Mouse (Mus musculus) heart, adult 2 months (tissue): ENCODE measurements around the gene Lcn2. TPM values are rescaled to one million over a fixed set of nuclear protein-coding genes. Genes with fewer than 3 reads are reported as not detected.
A peak's percentile ranks its signal among the peaks of the same experiment; 100 is the strongest.

Experiments
- DNase-seq, 2 experiments: peaks; one replicate each; pipeline ENCODE4 v3.0.0; 2021
- H3K27ac ChIP-seq: fragments of 200-600 bp; 2 replicates; pipeline ENCODE4 v1.8.1; 2022
- H3K27me3 ChIP-seq: fragments of 200-500 bp; 2 replicates; pipeline ENCODE4 v1.6.1; 2012; ENCODE audit warnings: mild to moderate bottlenecking, low read length, inconsistent platforms, mixed read lengths; ENCODE audit not compliant: control insufficient read depth, insufficient read depth
- H3K36me3 ChIP-seq: fragments of 200-500 bp; 2 replicates; pipeline ENCODE4 v1.6.1; 2012; ENCODE audit warnings: low read length, inconsistent platforms; ENCODE audit not compliant: control insufficient read depth, insufficient read depth
- H3K4me1 ChIP-seq: fragments of 200-500 bp; 2 replicates; pipeline ENCODE4 v1.6.1; 2011; ENCODE audit warnings: low read length; ENCODE audit not compliant: control insufficient read depth, insufficient read depth
- H3K4me3 ChIP-seq: fragments of 200-600 bp; 2 replicates; pipeline ENCODE4 v1.8.1; 2022
- H3K79me2 ChIP-seq: fragments of 200-500 bp; replicated peaks from 2 replicates; pipeline ENCODE4 v1.6.1; 2012; ENCODE audit warnings: mild to moderate bottlenecking, inconsistent platforms, low read length, moderate library complexity, mixed read lengths; ENCODE audit not compliant: control insufficient read depth, insufficient read depth
- H3K9ac ChIP-seq: fragments of 200-500 bp; 2 replicates; pipeline ENCODE4 v1.6.1; 2012; ENCODE audit warnings: low read depth, mild to moderate bottlenecking, control low read depth, inconsistent platforms, low read length, mixed read lengths
- CTCF ChIP-seq: fragments of 200-600 bp; IDR thresholded peaks from 2 replicates; pipeline ENCODE4 v1.8.1; 2022; ENCODE audit warnings: antibody characterized with exemption, mild to moderate bottlenecking, moderate library complexity
- EP300 ChIP-seq: fragments of 200-500 bp; IDR thresholded peaks from 2 replicates; pipeline ENCODE4 v1.6.1; 2011; ENCODE audit warnings: low read depth, low read length, control low read depth; ENCODE audit not compliant: insufficient read depth
- POLR2A ChIP-seq: fragments of 200-500 bp; IDR thresholded peaks from 2 replicates; pipeline ENCODE4 v1.6.1; 2011; ENCODE audit warnings: mild to moderate bottlenecking, low read depth, low read length, control low read depth; ENCODE audit not compliant: insufficient read depth
- WGBS: fragments of 180-500 bp; shearing (Covaris S2); methylation state at CpG from one replicate; pipeline ENCODE4 v1.1.7; 2018; 5-methylcytosine and 5-hydroxymethylcytosine counted together
- intact Hi-C: fragments of 180-260 bp; cut with DNase I; formaldehyde crosslinking; loops from one replicate; pipeline ENCODE4 v1.15.1; 2025
- polyA plus RNA-seq: library from polyadenylated mRNA; depleted of rRNA; stranded (reverse); fragments of >200 nt; gene quantifications from 2 replicates; pipeline ENCODE4 v1.2.3, GENCODE M21; 2012
- total RNA-seq, 2 experiments: library from RNA; stranded (reverse); gene quantifications; 2 replicates each; pipeline ENCODE4 v1.2.3; 2021

Gene Lcn2
- total and polyA plus RNA-seq, 3 experiments, result 4.1 to 11.3 (median 6.9) TPM

DNA sequence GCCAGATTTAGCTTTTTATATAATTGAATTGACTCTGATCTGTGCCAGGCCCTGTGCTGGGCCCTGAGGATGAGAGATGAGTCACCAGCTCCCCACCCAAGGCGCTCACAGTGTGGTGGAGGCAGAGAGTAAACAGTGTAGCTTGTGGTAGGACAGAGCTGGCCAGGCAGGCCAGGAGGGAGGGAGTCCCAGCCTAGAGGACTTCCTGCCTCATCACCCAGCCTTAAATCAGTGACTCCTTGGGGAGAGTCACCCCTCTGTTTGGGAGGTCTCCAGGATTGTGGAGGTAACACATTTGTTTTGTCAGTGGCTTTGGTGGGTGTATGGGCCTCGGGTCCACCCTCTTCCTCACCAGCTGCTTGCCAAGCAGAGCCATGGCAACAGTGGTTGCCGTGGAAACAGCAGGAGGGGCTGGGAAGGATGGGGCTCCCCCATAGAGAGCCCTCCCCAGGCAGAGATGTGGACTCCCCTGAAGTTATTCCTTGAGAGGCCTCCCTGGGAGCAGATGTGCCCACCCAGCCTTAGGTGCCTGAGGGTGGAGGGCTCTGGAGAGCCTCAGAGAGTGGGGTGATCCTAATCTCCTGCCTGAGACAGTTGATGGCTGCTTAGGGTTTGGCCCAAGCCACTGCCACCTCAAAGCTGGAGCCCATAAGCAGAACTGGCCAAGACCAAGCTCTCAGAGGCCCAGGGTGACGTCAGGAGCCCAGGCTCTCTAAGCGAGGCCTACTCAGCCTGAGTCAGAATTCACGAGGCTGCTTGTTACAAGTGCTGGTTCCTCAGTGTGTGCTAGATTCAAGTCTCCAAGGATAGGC lies 45.3 kb downstream of the Lcn2 start:
- WGBS, result 76% methylated on average over 6 of the region's 6 CpGs
- Histone ChIP-seq H3K9ac (no peak overlapping the region), H3K79me2 (no peaks in the 10 kb centered on the region), H3K36me3 (no peaks in the 10 kb centered on the region), H3K4me1 (no peaks in the 10 kb centered on the region), H3K27me3 (no peaks in the 10 kb centered on the region), H3K4me3 (no peak overlapping the region), H3K27ac (peak overlapping the region; percentile 65)
- intact Hi-C loops, result no loop called here
- TF ChIP-seq EP300 (no peak), CTCF (no peak), POLR2A (no peak)
- DNase-seq, result peak; percentile 71 to 75

DNA sequence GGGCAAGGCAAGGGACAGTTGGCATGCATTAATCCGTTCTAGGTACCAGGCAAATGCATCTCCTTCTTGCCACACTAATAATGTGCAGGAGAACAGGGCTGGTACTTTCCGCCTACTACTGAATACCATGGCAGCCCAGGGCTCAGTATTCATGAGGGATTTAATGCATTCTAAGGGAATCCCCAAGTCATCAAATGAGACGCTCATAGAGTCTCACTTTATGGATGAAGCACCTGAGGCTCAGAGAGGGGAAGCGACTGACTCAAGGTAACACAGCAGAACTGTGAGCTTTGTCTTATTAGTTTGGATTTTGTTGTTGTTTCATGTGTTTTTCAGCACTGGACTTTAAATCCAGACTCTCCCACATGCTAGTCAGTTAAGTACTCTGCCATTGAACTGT lies 46.0 kb downstream of the Lcn2 start:
- WGBS, result 92% methylated on average over 4 of the region's 4 CpGs
- peak overlapping the region; percentile 65; the same call in 1 of the 2 replicates for H3K27ac ChIP-seq
- intact Hi-C loops, result no loop called here

DNA sequence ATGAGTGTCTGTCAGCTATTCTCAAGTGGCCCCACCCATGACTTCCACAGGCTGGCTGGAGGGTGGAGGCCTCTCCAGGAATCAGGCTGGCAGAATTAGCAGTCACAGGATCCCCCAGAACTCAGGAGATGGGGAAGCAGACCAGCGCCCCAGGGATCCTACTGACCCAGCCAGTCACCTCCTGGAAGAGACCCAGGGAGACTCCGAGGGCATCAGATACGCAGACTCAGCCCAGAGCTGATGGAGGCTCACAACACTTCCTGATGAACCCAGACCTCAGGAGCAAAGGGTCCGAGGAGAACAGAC lies 46.5 kb downstream of the Lcn2 start:
- Histone ChIP-seq H3K4me1 (no peaks in the 10 kb centered on the region), H3K27ac (peak overlapping the region; percentile 65; the same call in 1 of the 2 replicates), H3K9ac (no peak overlapping the region), H3K79me2 (no peaks in the 10 kb centered on the region), H3K27me3 (no peaks in the 10 kb centered on the region), H3K4me3 (no peak overlapping the region), H3K36me3 (no peaks in the 10 kb centered on the region)
- 73% methylated on average over 4 of the region's 4 CpGs for WGBS
- intact Hi-C loops, result no loop called here
- TF ChIP-seq EP300 (no peak), CTCF (no peak), POLR2A (no peak)
- no peak for DNase-seq

More for the DNA sequence above, 46.0 kb downstream of the Lcn2 start:
- TF ChIP-seq POLR2A (no peak), CTCF (no peak), EP300 (no peak)
- Histone ChIP-seq H3K36me3 (no peaks in the 10 kb centered on the region), H3K79me2 (no peaks in the 10 kb centered on the region), H3K27me3 (no peaks in the 10 kb centered on the region), H3K4me1 (no peaks in the 10 kb centered on the region), H3K4me3 (no peak overlapping the region), H3K9ac (no peak overlapping the region)
- no peak for DNase-seq

DNA sequence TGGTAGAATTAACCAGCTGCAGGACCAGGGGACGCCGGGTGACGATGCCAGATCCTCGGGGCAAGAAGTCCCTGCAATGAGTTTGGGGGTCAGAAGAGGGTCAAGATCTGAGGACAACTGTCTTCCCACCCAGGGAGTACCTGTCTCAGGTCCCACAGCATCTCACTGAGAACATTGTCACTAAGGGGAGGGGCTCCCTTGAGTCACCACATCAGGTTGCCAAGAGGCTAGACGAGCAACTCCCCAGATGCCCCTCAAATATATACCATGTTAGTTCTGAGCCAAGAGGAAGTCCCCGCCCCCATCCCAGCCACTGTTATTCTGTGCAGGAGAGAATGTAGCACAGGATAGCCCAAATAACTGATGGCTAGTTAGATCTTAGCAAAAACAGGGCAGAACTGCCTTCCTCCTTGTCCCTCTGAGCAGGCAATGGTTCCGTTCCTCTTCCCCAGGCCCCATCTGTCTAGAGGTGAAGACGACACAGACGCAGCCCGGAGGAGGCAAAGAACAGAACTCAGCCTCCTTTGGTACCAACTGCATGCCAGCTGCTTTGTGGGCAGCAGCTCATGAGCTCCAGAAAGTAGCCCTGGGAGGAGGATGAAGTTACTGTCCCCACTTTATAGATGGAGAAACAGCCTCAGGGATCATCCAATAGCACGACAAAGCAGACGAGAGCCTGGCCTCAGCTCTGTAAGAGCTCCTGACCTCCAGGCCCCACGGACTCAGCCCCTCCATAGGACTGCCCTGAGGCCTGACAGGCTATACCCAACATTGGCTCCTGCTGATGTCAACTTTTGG lies 47.0 kb downstream of the Lcn2 start:
- WGBS, result 81% methylated on average over 13 of the region's 13 CpGs
- intact Hi-C loops, result no loop called here
- H3K4me1 ChIP-seq, result no peaks in the 10 kb centered on the region
- TF ChIP-seq CTCF (no peak), EP300 (no peak), POLR2A (no peak)
- H3K4me3 ChIP-seq, result no peak overlapping the region
- no peak overlapping the region for H3K27ac ChIP-seq
- no peak overlapping the region for H3K9ac ChIP-seq
- no peak for DNase-seq
- H3K36me3 ChIP-seq, result no peaks in the 10 kb centered on the region
- no peaks in the 10 kb centered on the region for H3K79me2 ChIP-seq
- no peaks in the 10 kb centered on the region for H3K27me3 ChIP-seq

DNA sequence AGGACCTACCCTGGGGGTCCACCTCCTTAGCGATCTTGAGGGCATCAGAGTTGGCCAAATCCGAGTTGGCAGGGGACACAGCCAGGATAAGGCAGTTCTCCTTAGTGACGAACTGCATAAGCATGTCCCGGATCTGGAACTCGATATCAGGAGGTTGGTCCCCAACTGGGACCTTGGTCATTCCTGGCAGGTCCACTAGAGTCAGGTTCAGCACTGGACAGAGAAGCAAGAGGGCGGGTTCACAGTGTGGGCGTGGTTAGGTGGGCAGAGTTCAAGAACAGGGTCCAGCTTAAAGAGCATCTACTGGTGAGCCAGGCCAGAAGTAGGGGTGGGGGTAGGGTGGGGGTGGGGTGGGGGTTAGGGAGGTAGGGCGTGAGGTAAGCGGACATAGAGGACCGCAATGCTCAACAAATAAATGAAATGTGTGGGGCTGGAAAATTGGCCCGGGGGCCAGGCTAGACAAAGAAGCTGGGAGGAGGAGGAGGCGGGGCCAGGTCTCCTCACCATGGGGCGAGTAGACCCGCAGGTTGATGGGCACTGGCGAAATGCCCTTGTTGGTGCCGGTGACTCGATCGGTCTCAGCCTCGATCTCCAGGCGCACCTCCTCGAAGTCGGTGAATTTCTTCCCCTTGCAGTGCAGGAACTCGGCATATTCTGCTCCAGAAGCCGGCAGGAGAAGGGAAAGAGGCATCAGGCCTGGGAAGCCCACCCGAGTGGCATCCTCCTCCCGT lies 48.0 kb downstream of the Lcn2 start:
- Histone ChIP-seq H3K4me3 (no peak overlapping the region), H3K27me3 (no peaks in the 10 kb centered on the region), H3K4me1 (no peaks in the 10 kb centered on the region), H3K27ac (no peak overlapping the region), H3K9ac (no peak overlapping the region), H3K79me2 (no peaks in the 10 kb centered on the region), H3K36me3 (no peaks in the 10 kb centered on the region)
- DNase-seq, result no peak
- intact Hi-C loops, result no loop called here
- WGBS, result 47% methylated on average over 26 of the region's 26 CpGs
- no peak for TF ChIP-seq CTCF
- no peak for TF ChIP-seq POLR2A
- TF ChIP-seq EP300, result no peak
